Mouse (Mus musculus): Measurements from ENCODE around the gene Lif.

DNA sequence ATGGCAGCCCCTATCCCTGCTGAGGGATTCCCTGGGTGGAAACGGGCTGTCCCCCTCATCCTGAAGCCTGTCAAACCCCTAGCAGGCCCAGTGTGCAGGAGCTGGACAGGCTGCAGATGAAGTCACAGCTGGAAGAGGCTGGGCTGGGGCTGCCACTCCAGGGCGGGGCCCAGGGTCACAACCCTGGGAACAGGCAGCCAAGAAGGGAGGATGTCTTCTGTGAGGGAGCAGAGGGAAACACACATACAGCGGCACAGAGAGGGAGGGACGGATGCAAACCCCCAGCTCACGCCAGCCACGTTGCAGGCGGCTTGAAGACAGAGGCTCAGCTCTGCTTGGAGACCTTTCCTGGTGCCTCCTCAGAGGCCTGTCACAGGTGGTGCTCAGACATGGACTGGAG lies 6.7 kb downstream of the Lif start:
- TF ChIP-seq CTCF (IDR thresholded peaks at IDR 0.05; ENCODE audit: low read depth) (no peak), EP300 (IDR thresholded peaks at IDR 0.05; ENCODE audit: low read depth) (no peak)

Measured in liver, embryonic 14.5 days (tissue).